Mouse (Mus musculus): ENCODE results near the gene Zfp518a. TPM values are rescaled to one million over a fixed set of nuclear protein-coding genes. Genes with fewer than 3 reads are reported as not detected.

Gene Zfp518a
- total RNA-seq, 2 experiments from 2014 or later = 8.2 to 10.9 TPM

- no peak for DNase-seq (ENCODE audit: low spot score in 2 of 2)
Observed at GRCm38 (mm10) chr19:40964936-40965850, 70.7 kb downstream of the Zfp518a start.

Small RNAs within 50 kb of the gene (microRNA-seq; reads per million reads assigned to microRNA genes)
- 0 to 1.8 reads per million in 2 experiments for gene Mir8092 (ENCODE audit: borderline number of aligned reads in 2 of 2)

Other genes starting within 250 kb of the Zfp518a start
- under 1 TPM in 1 of 2 experiments, not detected in 1; 0.45 TPM for gene Cc2d2b, start 146.0 kb upstream of the Zfp518a start, total RNA-seq (2021)
- 1 to 10 TPM; 4.6 to 5.8 TPM for gene Ccnj, start 63.4 kb upstream of the Zfp518a start, total RNA-seq (2021)
- gene Blnk, start 99.8 kb downstream of the Zfp518a start, total RNA-seq (2021) = 1 to 10 TPM; 1.1 to 3.2 TPM
- gene Dntt, start 134.6 kb downstream of the Zfp518a start, total RNA-seq (2021) = not detected
- gene Opalin, start 182.4 kb downstream of the Zfp518a start, total RNA-seq (2021) = not detected